Mouse (Mus musculus): ENCODE measurements around the gene Gm45799.

DNA sequence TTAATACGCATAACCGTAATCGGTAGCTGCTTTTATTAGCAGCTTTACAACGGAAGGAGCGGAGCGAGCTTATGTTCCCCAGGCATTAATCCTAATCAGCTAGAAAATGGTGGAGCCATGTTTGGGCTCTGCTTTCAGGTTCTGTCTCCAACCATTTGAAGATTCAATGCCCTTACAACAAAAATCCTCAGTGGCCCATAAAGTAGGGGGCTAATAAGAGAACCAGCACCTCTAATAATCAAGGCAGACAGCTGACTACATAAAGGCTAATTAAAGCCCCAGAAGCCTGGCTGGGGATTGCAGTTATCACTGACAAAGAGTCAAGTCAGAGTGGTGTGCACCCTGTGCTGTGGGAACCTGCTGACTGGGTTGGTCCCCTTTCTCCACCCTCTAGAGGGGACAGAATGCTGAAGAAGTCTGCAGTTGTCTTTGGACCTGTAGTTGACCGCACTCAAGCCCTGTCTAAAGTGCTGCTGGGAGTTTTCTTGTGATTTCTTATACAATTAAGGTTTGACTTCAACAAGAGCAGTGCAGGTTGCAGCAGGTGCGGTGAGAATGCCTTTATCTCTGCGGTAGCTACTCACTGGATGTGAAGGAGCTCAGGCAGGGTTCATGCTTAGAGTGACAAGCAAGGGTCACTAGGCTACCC lies 6.0 kb upstream of the Gm45799 start:
- TF ChIP-seq POLR2A (IDR thresholded peaks at IDR 0.05; ENCODE audit: insufficient read depth, low read depth, low read length) (no peak), EP300 (IDR thresholded peaks at IDR 0.05; ENCODE audit: insufficient read depth, low read depth, low read length) (no peak), CTCF (IDR thresholded peaks at IDR 0.05) (no peak)

Measured in heart, adult 2 months (tissue).